Mouse (Mus musculus) liver, postnatal 0 days (tissue): ENCODE measurements around the gene Pparg. TPM values are rescaled to one million over a fixed set of nuclear protein-coding genes. Genes with fewer than 3 reads are reported as not detected.

Experiments
- ATAC-seq: fragments of 200-750 bp; cut with Nextera tagmentation; 2 replicates; pipeline ENCODE4 v1.8.0; 2017; ENCODE audit warnings: mild to moderate bottlenecking, moderate library complexity
- DNase-seq: peaks from one replicate; pipeline ENCODE4 v3.0.0-alpha.2; 2016
- H3K27ac ChIP-seq: fragments of 300-500 bp; sonication (generic); 2 replicates; pipeline ENCODE4 v1.5.1; 2014; ENCODE audit warnings: antibody characterized with exemption, moderate library complexity, mild to moderate bottlenecking, low read depth
- H3K27me3 ChIP-seq: fragments of 300-500 bp; sonication (generic); 2 replicates; pipeline ENCODE4 v1.6.1; 2014; ENCODE audit warnings: low read length, control low read depth, mixed read lengths; ENCODE audit not compliant: insufficient read depth
- H3K36me3 ChIP-seq: fragments of 300-500 bp; sonication (generic); replicated peaks from 2 replicates; pipeline ENCODE4 v1.6.1; 2014; ENCODE audit warnings: mild to moderate bottlenecking, control low read depth, low read length, moderate library complexity, mixed read lengths; ENCODE audit not compliant: insufficient read depth
- H3K4me1 ChIP-seq: fragments of 300-500 bp; sonication (generic); 2 replicates; pipeline ENCODE4 v1.6.1; 2014; ENCODE audit warnings: antibody characterized with exemption, mild to moderate bottlenecking, control low read depth; ENCODE audit not compliant: insufficient read depth
- H3K4me2 ChIP-seq: fragments of 300-500 bp; sonication (generic); 2 replicates; pipeline ENCODE4 v1.6.1; 2014; ENCODE audit warnings: low read depth, mild to moderate bottlenecking, low read length, moderate library complexity, mixed read lengths
- H3K4me3 ChIP-seq: fragments of 300-500 bp; sonication (generic); 2 replicates; pipeline ENCODE4 v1.5.1; 2014; ENCODE audit warnings: low read depth, low read length
- H3K9ac ChIP-seq: fragments of 300-500 bp; sonication (generic); replicated peaks from 2 replicates; pipeline ENCODE4 v1.6.1; 2014; ENCODE audit warnings: mild to moderate bottlenecking, moderate library complexity
- H3K9me3 ChIP-seq: fragments of 300-500 bp; sonication (generic); 2 replicates; pipeline ENCODE4 v1.6.1; 2016; ENCODE audit warnings: mild to moderate bottlenecking, control low read depth, low read length, mixed read lengths
- CTCF ChIP-seq: sonication (generic); IDR thresholded peaks from 2 replicates; pipeline ENCODE4 v1.5.1; 2016; ENCODE audit warnings: antibody characterized with exemption, low read depth
- EP300 ChIP-seq: IDR thresholded peaks from 2 replicates; pipeline ENCODE4 v1.6.1; 2016; ENCODE audit warnings: antibody characterized with exemption, low read depth, mild to moderate bottlenecking
- WGBS: fragments of 180-500 bp; shearing (Covaris S2); extraction: QIAGEN DNeasy Blood & Tissue Kit; methylation state at CpG from one replicate; pipeline ENCODE4 v1.1.7; 2014; ENCODE audit not compliant: insufficient replicate concordance; 5-methylcytosine and 5-hydroxymethylcytosine counted together
- polyA plus RNA-seq: library from polyadenylated mRNA; unstranded; fragments of >200 nt; fragmentation: Nextera tagmentation; extraction: Ambion mirVana; gene quantifications from 2 replicates; pipeline ENCODE4 v1.2.1, GENCODE M21; 2015

Pparg gene
- polyA plus RNA-seq, 1 experiment from 2014 or later: 4.9 TPM

DNA sequence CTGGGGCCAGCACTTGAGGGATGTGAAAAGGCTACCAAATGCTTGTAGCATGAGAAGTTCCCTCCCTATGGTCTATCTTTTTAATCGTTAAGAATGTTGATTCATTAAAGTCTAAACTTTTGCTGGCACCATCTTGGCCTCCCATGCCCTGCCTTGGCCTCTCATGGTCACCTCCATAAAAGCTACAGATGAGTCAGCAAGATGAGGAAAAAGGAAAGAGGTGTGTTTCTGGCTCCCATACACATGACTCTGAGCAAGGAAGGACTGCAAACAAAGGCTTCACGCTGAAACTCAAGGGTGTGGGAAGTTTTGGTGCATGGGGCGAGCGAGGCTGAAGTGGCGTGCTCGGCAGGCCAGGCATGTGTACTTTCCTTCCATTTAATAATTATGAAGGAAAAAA, 41.9 kb upstream of the Pparg start:
- TF ChIP-seq CTCF (no peak), EP300 (no peak)
- no peak for ATAC-seq
- Histone ChIP-seq H3K9me3 (no peaks in the 10 kb centered on the region), H3K4me3 (no peak overlapping the region), H3K27ac (no peak overlapping the region), H3K9ac (no peak overlapping the region), H3K4me2 (no peak overlapping the region), H3K4me1 (no peaks in the 10 kb centered on the region), H3K27me3 (no peaks in the 10 kb centered on the region), H3K36me3 (no peaks in the 10 kb centered on the region)
- WGBS: 70% methylated on average over 6 of the region's 6 CpGs
- DNase-seq: no peak

DNA sequence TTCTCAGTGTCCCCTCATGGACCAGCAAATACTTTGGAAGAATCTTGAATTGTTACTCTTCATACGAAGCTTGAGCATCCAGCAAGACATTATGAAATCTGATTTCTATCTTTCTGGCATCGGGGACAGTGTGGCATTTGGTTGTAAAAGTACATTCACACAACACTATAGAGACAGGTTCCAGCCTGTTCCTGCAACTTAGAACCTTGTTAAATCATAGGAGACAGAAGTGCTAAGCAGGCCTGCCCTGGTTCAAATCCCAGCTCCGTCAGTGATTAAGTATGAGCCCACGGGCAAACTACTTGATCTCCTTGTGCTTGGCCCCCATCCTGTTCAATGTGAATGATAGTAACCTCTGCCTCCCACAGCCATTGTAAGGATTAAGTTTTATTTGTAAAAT, 41.1 kb upstream of the Pparg start:
- H3K27ac ChIP-seq: no peak overlapping the region

GRCm38 (mm10) chr6:115320927-115321714, 39.6 kb upstream of the Pparg start:
- Histone ChIP-seq H3K27ac (no peak overlapping the region), H3K4me2 (0 out of 2 replicates have a peak overlapping the region, but pooled peaks have one; percentile 7), H3K4me3 (no peak overlapping the region), H3K9ac (no peak overlapping the region), H3K4me1 (no peaks in the 10 kb centered on the region), H3K9me3 (no peaks in the 10 kb centered on the region), H3K27me3 (no peaks in the 10 kb centered on the region), H3K36me3 (no peaks in the 10 kb centered on the region)
- TF ChIP-seq CTCF (no peak), EP300 (no peak)
- DNase-seq: no peak
- 47% methylated on average over 8 of the region's 8 CpGs for WGBS
- no peak for ATAC-seq

More for the DNA sequence above, 41.1 kb upstream of the Pparg start:
- DNase-seq (no peak), ATAC-seq (no peak)
- Histone ChIP-seq H3K9me3 (no peaks in the 10 kb centered on the region), H3K27me3 (no peaks in the 10 kb centered on the region), H3K36me3 (no peaks in the 10 kb centered on the region), H3K4me3 (no peak overlapping the region), H3K9ac (no peak overlapping the region), H3K4me1 (no peaks in the 10 kb centered on the region), H3K4me2 (no peak overlapping the region)
- TF ChIP-seq EP300 (no peak), CTCF (no peak)
- 84% methylated on average over 4 of the region's 4 CpGs for WGBS

GRCm38 (mm10) chr6:115321883-115322351, 38.8 kb upstream of the Pparg start:
- no peak overlapping the region for H3K4me3 ChIP-seq
- H3K4me2 ChIP-seq: no peak overlapping the region
- H3K9me3 ChIP-seq: no peaks in the 10 kb centered on the region
- no peaks in the 10 kb centered on the region for H3K36me3 ChIP-seq
- H3K9ac ChIP-seq: no peak overlapping the region
- ATAC-seq (no peak), DNase-seq (no peak)
- no peaks in the 10 kb centered on the region for H3K4me1 ChIP-seq
- no peaks in the 10 kb centered on the region for H3K27me3 ChIP-seq
- WGBS: 59% methylated on average over 6 of the region's 6 CpGs
- H3K27ac ChIP-seq: no peak overlapping the region; the same call in 1 of the 2 replicates
- TF ChIP-seq EP300: no peak
- no peak for TF ChIP-seq CTCF

GRCm38 (mm10) chr6:115322956-115323355, 37.8 kb upstream of the Pparg start:
- DNase-seq: no peak
- Histone ChIP-seq H3K4me2 (no peak overlapping the region), H3K27ac (no peak overlapping the region), H3K4me1 (no peaks in the 10 kb centered on the region), H3K9me3 (no peaks in the 10 kb centered on the region), H3K27me3 (no peaks in the 10 kb centered on the region), H3K4me3 (no peak overlapping the region), H3K36me3 (no peaks in the 10 kb centered on the region), H3K9ac (no peak overlapping the region)
- TF ChIP-seq EP300 (no peak), CTCF (no peak)
- ATAC-seq: no peak
- 88% methylated on average over 5 of the region's 5 CpGs for WGBS

DNA sequence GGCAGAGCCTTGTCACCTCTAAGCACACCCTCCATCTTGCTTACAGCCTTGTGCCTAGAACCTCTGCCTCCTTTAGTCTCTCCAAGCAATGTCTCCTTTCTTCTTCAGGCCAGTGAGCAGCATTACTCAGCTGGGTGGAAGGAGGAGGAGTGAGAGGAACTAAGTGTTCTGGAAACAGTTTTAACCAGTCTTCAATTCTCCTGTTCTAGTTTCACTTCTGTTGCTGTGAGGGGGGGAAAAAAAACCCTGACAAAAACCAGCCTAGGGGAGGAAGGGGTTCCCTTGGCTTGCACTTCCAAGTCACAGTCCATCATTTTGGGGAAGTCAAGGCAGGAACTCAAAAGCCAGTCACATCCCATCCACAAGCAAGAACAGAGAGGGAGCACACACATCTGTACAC, 29.8 kb upstream of the Pparg start:
- Histone ChIP-seq H3K9me3 (no peaks in the 10 kb centered on the region), H3K27me3 (no peaks in the 10 kb centered on the region), H3K4me2 (no peak overlapping the region), H3K4me3 (no peak overlapping the region), H3K36me3 (no peaks in the 10 kb centered on the region), H3K27ac (no peak overlapping the region), H3K4me1 (no peaks in the 10 kb centered on the region), H3K9ac (no peak overlapping the region)
- TF ChIP-seq EP300: no peak
- no peak for TF ChIP-seq CTCF
- ATAC-seq (no peak), DNase-seq (no peak)
